Mouse (Mus musculus): ENCODE measurements around the gene Gm9758.
"Not testable (repeated sequence)": the region's sequence is repeated elsewhere in the genome, so short reads cannot be mapped to it uniquely, and the experiment has no call there.

GRCm38 (mm10) chr5:14941043-14941442 lies 26.3 kb upstream of the Gm9758 start:
- not testable (repeated sequence) for TF ChIP-seq USF1 (IDR thresholded peaks at IDR 0.05; ENCODE audit: low read depth); CTCF (IDR thresholded peaks at IDR 0.05; ENCODE audit: control insufficient read depth, insufficient read depth, insufficient read length); CEBPB (IDR thresholded peaks at IDR 0.05; ENCODE audit: low read depth)

Measured in C2C12 (cell line).